Mouse (Mus musculus) left cerebral cortex, adult 11 months (tissue): Measurements from ENCODE around the gene Canx.
"Not testable (repeated sequence)": the region's sequence is repeated elsewhere in the genome, so short reads cannot be mapped to it uniquely, and the experiment has no call there.

Experiments
- DNase-seq: peaks from one replicate; pipeline ENCODE4 v3.0.0; 2022; ENCODE audit warnings: low spot score

The Canx gene

GRCm38 (mm10) chr11:50325496-50326301 is at the start of gene Canx:
Canx (minus strand) TSS chr11:50325673.
- peak; percentile 99 for DNase-seq

- no peak for DNase-seq
Measured at GRCm38 (mm10) chr11:50374286-50375015, 49.0 kb upstream of the Canx start.

GRCm38 (mm10) chr11:50373621-50374020 is 48.1 kb upstream of the Canx start:
- no peak for DNase-seq

- DNase-seq = no peak
Measured at GRCm38 (mm10) chr11:50373086-50373485, 47.6 kb upstream of the Canx start.

- DNase-seq = no peak
Measured at GRCm38 (mm10) chr11:50371911-50372310, 46.4 kb upstream of the Canx start.

DNA sequence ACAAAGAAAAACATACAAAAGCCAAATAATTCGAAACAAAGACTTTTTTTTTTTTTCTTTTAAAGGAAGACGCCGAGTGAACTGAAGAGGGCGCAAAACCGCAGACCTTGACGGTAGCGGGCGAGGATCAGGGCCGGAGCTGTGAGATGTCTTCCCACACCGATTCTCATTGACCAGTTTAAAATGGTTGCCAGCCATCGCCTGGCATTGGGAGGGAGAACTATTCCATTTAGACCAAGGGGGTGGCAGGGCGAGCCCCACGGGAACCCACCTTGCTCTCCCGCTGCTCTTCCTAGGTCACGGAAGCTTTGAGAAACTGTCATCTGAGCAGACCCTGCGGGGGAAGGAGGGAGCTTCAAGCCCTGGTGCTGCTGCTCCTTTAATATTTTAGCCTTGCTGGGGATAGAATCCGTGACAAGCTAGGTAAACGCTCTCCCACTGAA is 45.9 kb upstream of the Canx start:
- no peak for DNase-seq

- no peak for DNase-seq
Measured at GRCm38 (mm10) chr11:50370969-50371368, 45.5 kb upstream of the Canx start.

- DNase-seq = no peak
Measured at GRCm38 (mm10) chr11:50369360-50369911, 44.0 kb upstream of the Canx start.

DNA sequence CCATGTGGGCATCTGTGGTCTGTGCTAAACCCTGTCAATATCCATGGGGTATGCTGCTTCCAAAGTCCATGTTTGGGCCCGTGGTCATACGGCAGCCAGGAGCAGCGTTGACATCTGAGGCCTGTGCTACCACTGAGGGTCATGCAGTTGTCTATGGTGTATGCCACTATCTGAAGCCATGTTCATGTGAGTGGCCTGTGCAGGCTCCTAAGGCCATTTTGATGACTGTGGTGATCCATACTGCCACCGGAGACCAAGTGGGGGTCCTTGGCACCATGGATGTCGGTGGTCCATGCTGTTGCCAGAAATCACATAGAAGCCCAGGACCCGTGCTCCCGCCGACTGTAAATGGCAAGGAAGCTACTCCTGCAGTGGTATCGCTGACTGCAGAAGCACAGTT is 42.1 kb upstream of the Canx start:
- no peak for DNase-seq

DNA sequence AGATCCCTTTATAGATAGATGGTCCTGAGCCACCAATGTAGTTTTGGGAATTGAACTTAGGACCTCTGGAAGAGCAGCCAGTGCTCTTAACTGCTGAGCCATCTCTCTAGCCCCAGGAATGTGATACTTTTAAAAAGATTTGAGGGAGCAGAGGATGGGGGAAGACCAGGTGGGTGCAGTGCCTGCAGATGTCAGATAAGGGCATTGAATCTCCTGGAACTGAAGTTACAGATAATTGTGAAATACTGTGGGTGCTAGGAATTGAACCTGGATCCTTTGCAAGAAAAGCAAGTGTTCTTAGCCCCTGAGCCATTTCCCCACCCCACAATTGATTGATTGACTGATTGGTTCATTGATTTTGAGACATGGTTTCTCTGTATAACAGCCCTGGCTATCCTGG is 39.8 kb upstream of the Canx start:
- DNase-seq = no peak

DNA sequence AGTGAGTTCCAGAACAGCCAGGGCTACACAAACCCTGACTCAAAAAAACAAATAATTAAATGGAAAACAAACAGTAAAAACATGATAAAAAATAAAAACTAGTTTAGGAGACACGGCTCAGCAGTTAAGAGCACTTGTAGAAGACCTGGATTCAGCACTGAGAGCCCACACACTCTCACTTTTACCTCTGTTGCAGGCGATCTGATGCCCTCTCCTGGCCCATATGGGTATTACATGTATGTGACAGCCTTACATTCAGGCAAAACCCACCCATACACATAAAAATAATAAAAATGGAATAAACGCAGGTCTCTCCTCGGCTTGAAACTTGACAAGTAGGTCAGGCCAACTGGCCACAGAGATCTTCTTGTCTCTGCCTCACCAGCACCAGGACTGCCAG is 39.1 kb upstream of the Canx start:
- DNase-seq = peak; percentile 74

DNA sequence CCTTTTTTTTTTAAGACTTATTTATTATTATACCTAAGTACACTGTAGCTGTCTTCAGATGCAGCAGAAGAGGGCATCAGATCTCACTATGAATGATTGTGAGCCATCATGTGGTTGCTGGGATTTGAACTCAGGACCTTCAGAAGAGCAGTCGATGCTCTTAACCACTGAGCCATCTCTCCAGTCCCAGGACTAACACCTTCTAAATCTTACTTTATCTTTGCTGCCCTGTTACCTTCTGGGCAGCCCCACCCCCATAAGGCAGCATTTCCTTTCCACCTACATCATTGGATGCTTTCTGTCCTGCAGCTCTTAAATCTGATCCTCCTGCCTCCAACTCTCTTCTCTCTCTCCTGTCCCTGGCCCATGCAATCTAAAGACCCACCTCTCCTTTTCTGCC is 35.8 kb upstream of the Canx start:
- DNase-seq = not testable (repeated sequence)

GRCm38 (mm10) chr11:50358950-50359861 is 33.7 kb upstream of the Canx start:
- DNase-seq = no peak

- DNase-seq = no peak
Measured at GRCm38 (mm10) chr11:50355395-50355794, 29.9 kb upstream of the Canx start.

GRCm38 (mm10) chr11:50354851-50355250 is 29.4 kb upstream of the Canx start:
- no peak for DNase-seq

DNA sequence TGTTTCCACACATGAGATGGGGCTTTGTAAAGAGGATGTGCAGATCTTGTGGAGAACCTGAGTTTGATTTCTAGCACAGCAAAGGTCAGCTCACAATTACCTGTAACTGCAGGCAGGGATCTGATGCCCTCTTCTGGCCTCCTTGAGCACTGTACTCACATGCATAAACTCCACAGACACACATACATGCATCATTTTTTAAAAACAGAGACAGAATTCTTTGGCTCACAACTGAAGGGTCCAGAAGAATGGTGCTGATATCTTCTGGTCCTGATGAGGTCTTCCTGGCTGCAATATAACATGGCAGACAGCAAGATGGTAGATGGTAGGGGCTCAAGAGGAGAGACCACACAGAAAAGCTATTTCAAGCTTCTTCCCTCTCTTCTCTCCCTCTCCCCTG is 28.7 kb upstream of the Canx start, which contains the start of gene Cby3:
Gene Cby3 (plus strand): TSS at position 301 of the 400 bp plus-strand sequence.
- DNase-seq = no peak

GRCm38 (mm10) chr11:50352177-50352576 is 26.7 kb upstream of the Canx start:
- no peak for DNase-seq

DNA sequence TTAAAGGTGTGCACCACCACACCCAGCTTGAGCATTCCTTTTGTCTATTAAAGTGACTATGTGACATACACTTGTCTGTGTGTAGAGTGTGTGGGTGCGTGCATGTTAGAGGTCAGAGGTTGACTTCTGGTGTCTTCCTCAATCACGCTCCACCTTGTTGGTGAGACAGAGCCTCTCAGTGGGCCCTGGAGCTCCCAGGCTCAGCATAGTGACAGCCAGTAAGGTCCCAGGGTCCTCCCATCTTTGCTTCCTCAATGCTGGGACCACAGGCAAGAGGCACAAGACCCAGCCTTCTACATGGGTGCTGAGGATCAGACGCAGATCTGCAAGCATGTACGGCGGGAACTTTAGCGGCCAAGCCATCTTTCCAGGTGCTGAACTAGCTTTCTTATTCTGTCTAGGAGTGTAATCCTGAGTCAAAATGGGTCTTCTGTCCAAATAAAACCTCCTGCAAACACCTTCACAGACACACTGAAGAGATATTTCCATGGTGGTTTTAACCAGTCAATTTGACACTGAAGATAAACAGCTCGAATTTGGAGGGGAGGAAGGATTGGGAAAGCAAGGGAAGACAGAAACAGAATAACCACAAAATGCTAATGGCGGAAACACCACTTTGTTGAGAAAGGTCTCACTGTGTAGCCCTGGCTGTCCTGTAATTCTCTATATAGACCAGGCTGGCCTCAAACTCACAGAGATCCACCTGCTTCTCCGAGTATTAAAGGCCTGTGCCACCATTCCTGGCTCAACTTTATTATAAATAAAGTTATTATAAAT is 21.0 kb upstream of the Canx start:
- DNase-seq = no peak

DNA sequence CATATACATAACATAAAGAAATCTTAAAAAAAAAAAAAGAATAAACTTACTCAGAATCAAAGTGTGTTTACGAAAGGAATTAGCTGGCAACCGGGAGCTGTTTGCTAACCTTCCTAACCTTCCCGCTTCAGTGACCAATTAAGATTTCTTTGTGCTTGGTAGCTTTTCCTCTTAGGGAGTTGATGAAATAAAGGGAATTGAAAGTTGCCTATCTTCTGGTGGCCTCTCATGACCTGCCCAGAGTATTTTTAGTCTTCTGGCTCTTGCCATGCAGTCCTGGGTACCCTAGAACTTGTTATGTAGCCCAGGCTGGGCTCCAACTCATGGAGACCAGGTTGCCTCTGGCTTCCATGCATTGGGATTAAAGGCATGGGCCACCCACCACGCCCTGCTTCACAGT is 20.0 kb upstream of the Canx start:
- DNase-seq = no peak

DNA sequence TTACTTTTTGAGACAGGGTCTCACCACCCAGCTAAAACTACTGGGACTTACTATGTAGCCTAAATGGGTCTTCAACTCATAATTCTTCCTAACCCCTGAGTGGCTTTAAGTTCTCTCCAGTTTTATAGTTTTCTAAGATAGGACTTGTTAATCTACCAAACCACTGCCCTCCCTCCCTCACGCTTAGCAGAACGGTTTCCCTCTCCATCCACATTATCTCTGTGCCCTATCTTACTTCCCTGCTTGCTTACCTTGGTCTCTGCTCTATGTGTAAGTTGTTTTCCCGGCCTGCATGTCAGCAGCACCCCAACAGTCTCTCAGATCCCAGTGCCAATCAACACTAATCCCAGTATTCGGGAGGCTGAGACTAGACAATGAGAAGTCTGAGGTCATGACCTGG is 11.4 kb upstream of the Canx start:
- no peak for DNase-seq

DNA sequence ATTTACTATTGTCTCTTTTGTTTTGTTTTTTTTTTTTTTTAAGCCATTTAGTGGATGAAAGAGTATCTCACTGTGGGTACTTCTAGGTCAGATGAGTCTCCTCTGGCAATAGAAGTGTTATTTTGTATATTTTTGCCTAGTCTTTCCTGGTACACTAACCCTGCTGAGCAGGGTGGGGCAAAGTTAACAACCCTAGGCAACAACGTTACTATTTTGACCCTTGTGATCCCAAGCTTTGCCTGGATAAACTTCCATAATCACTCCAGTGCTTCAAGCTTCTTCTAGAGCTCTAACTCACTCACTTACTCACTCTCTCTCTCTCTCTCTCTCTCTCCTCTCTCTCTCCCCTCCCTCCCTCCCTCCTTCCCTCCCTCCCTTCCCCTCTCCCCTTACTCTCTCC is 10.7 kb upstream of the Canx start:
- no peak for DNase-seq
